Mouse (Mus musculus) CH12.LX (cell line): ENCODE measurements at regions not wholly inside any gene's neighbourhood (a gene's known extent, or its start where the extent isn't known, plus 50 kb on each side); places are given as distances from the start of the nearest gene placed in this dataset.

Experiments
- DNase-seq: peaks from one replicate; pipeline ENCODE4 v3.0.0-alpha.2; 2013; ENCODE audit errors: extremely low read depth
- H3K27ac ChIP-seq: 2 replicates; pipeline ENCODE4 v1.5.1; 2012; ENCODE audit warnings: low read depth, mild to moderate bottlenecking, control low read depth, moderate library complexity; ENCODE audit not compliant: insufficient read depth
- H3K27me3 ChIP-seq: replicated peaks from 2 replicates; pipeline ENCODE3; 2012; ENCODE audit warnings: inconsistent platforms
- H3K36me3 ChIP-seq, 2 experiments: replicated peaks in 1 of 2; 2 replicates each; pipeline versions ENCODE3 to v1.6.1; 2012; ENCODE audit warnings: inconsistent platforms in 1 of 2, low read length in 1 of 2, mild to moderate bottlenecking in 1 of 2, mixed read lengths in 1 of 2, moderate library complexity in 1 of 2; ENCODE audit not compliant: control insufficient read depth in 1 of 2, insufficient read depth in 1 of 2
- H3K4me1 ChIP-seq, 2 experiments: 2 replicates each; pipeline ENCODE4 v1.6.1; 2012; ENCODE audit warnings: inconsistent platforms in 1 of 2, moderate library complexity in 1 of 2; ENCODE audit not compliant: insufficient read depth in 2 of 2, control insufficient read depth in 1 of 2
- H3K4me2 ChIP-seq: 2 replicates; pipeline ENCODE4 v1.6.1; 2012; ENCODE audit warnings: low read depth, mild to moderate bottlenecking, control low read depth; ENCODE audit not compliant: poor library complexity, insufficient read depth, severe bottlenecking
- H3K4me3 ChIP-seq, 3 experiments: fragments of 150-350 bp in 1 of 3; sonication (generic) in 1 of 3; replicated peaks in 1 of 3; 2 replicates each; pipeline versions ENCODE3 to v1.5.1; 2011 to 2012; ENCODE audit warnings: low read depth in 2 of 3, low read length in 2 of 3, mild to moderate bottlenecking in 2 of 3, moderate library complexity in 2 of 3, control low read depth in 1 of 3, improper control_type of control experiment in 1 of 3, inconsistent platforms in 1 of 3, mixed read lengths in 1 of 3; ENCODE audit not compliant: poor library complexity in 1 of 3
- H3K79me2 ChIP-seq: replicated peaks from 2 replicates; pipeline ENCODE4 v1.6.1; 2012; ENCODE audit warnings: mild to moderate bottlenecking, moderate library complexity; ENCODE audit not compliant: control insufficient read depth, poor library complexity, insufficient read depth, severe bottlenecking; ENCODE audit errors: extremely low read depth
- H3K9ac ChIP-seq: 2 replicates; pipeline ENCODE4 v1.6.1; 2012; ENCODE audit warnings: low read depth, mild to moderate bottlenecking, control low read depth, moderate library complexity; ENCODE audit not compliant: insufficient read depth
- H3K9me3 ChIP-seq: replicated peaks from 2 replicates; pipeline ENCODE3; 2012; ENCODE audit warnings: low read length, inconsistent platforms, mixed read lengths
- CHD1 ChIP-seq: IDR thresholded peaks from 2 replicates; pipeline ENCODE4 v1.6.1; 2012; ENCODE audit warnings: low read depth, low read length, improper control_type of control experiment, inconsistent platforms
- CTCF ChIP-seq, 2 experiments: IDR thresholded peaks in 1 of 2; conservative IDR thresholded peaks in 1 of 2; 2 replicates each; pipeline ENCODE4 v1.5.1; 2011 to 2012; ENCODE audit warnings: low read depth in 2 of 2, low read length in 2 of 2, improper control_type of control experiment in 1 of 2, inconsistent platforms in 1 of 2, mild to moderate bottlenecking in 1 of 2, moderate library complexity in 1 of 2
- E2F4 ChIP-seq: IDR thresholded peaks from 2 replicates; pipeline ENCODE4 v1.6.1; 2011; ENCODE audit warnings: low read depth, low read length, improper control_type of control experiment; ENCODE audit not compliant: insufficient replicate concordance
- EP300 ChIP-seq: IDR thresholded peaks from 2 replicates; pipeline ENCODE4 v1.6.1; 2011; ENCODE audit warnings: low read length, improper control_type of control experiment
- ETS1 ChIP-seq: conservative IDR thresholded peaks from 2 replicates; pipeline ENCODE4 v1.6.1; 2012; ENCODE audit warnings: low read depth, mild to moderate bottlenecking, inconsistent platforms, low read length, improper control_type of control experiment, moderate library complexity
- JUND ChIP-seq: conservative IDR thresholded peaks from 2 replicates; pipeline ENCODE4 v1.6.1; 2011; ENCODE audit warnings: low read depth, low read length, improper control_type of control experiment
- MAX ChIP-seq: IDR thresholded peaks from 2 replicates; pipeline ENCODE4 v1.6.1; 2011; ENCODE audit warnings: low read length, improper control_type of control experiment
- MAZ ChIP-seq: IDR thresholded peaks from 2 replicates; pipeline ENCODE4 v1.6.1; 2012; ENCODE audit warnings: low read depth, mild to moderate bottlenecking, inconsistent platforms, low read length, improper control_type of control experiment, moderate library complexity
- MEF2A ChIP-seq: IDR thresholded peaks from 2 replicates; pipeline ENCODE4 v1.6.1; 2014; ENCODE audit warnings: low read depth, mild to moderate bottlenecking, inconsistent platforms, low read length, improper control_type of control experiment, borderline replicate concordance
- MXI1 ChIP-seq: IDR thresholded peaks from 2 replicates; pipeline ENCODE4 v1.6.1; 2011; ENCODE audit warnings: mild to moderate bottlenecking, low read depth, low read length, improper control_type of control experiment
- NRF1 ChIP-seq: IDR thresholded peaks from 2 replicates; pipeline ENCODE4 v1.6.1; 2014; ENCODE audit warnings: low read depth, mild to moderate bottlenecking, inconsistent platforms, low read length, improper control_type of control experiment, moderate library complexity
- PAX5 ChIP-seq: IDR thresholded peaks from 2 replicates; pipeline ENCODE4 v1.6.1; 2012; ENCODE audit warnings: low read length, inconsistent platforms, mixed read lengths
- SMC3 ChIP-seq: IDR thresholded peaks from 2 replicates; pipeline ENCODE4 v1.6.1; 2011; ENCODE audit warnings: low read depth, low read length, improper control_type of control experiment
- TBP ChIP-seq: conservative IDR thresholded peaks from 2 replicates; pipeline ENCODE4 v1.6.1; 2011; ENCODE audit warnings: low read depth, low read length, improper control_type of control experiment
- TCF12 ChIP-seq: IDR thresholded peaks from 2 replicates; pipeline ENCODE4 v1.6.1; 2014; ENCODE audit warnings: low read depth, mild to moderate bottlenecking, inconsistent platforms, low read length, improper control_type of control experiment
- USF2 ChIP-seq: conservative IDR thresholded peaks from 2 replicates; pipeline ENCODE4 v1.6.1; 2011; ENCODE audit warnings: low read depth, low read length, improper control_type of control experiment
- ZC3H11A ChIP-seq: IDR thresholded peaks from 2 replicates; pipeline ENCODE4 v1.6.1; 2012; ENCODE audit warnings: low read depth, mild to moderate bottlenecking, inconsistent platforms, low read length, improper control_type of control experiment
- ZKSCAN1 ChIP-seq: IDR thresholded peaks from 2 replicates; pipeline ENCODE4 v1.6.1; 2012; ENCODE audit warnings: low read depth, inconsistent platforms, low read length, improper control_type of control experiment, borderline replicate concordance
- ZMIZ1 ChIP-seq: IDR thresholded peaks from 2 replicates; pipeline ENCODE4 v1.6.1; 2012; ENCODE audit warnings: low read depth, mild to moderate bottlenecking, inconsistent platforms, low read length, improper control_type of control experiment
- ZNF384 ChIP-seq: IDR thresholded peaks from 2 replicates; pipeline ENCODE4 v1.6.1; 2012; ENCODE audit warnings: low read depth, low read length, improper control_type of control experiment, inconsistent platforms
- dilution Hi-C: fragments of 300-500 bp; cut with MboI; formaldehyde crosslinking; loops from 2 replicates; pipeline ENCODE4 v1.14.3; 2020; ENCODE audit warnings: low sequenced_read_pairs; ENCODE audit not compliant: extremely low pct_unique_long_range_greater_than_20kb, extremely low pct_ligation_motif_present
- in situ Hi-C: fragments of 300-500 bp; cut with MboI; formaldehyde crosslinking; loops from 3 replicates; pipeline ENCODE4 v1.14.3; 2019; ENCODE audit warnings: low sequenced_read_pairs, low pct_ligation_motif_present, low pct_unique_long_range_greater_than_20kb, mixed read lengths

DNA sequence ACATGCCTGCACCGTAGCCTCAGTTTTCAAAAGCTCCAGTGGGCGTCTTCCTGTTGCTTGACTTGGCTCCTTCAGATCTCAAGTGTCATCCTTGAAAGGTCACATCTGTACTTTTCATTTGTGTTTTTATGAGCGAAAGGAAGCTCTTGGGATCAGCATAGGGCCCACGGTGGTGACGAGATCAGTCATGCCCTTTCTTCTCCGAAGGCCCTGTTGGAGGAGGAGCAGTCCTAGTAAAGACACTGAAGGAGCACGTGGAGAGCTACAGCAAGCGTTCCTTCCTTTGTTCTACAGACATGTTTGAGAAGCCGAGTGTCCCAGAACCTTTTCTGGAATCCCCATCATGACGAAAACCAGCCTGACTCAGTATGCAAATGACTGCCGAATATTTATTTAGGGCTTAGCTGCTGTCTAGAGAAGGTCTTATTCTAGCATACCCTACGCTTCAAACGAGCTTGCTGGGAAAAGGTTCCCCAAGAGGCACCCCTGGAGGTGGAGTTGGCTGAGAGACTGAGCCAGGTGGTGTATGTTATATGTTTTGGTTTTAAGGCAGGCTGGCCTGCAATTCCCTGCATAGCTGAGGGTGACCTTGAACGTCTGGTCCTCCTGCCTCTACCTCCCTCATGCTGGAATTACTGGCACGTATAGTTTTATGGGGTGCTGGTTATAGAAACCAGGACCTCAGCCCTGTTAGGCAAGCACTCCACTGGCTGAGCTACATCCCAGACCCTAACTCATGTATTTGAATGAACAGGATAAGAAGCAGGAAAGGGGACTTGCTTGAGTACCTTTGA lies 285.1 kb upstream of the Cdh5 start:
- Histone ChIP-seq H3K4me3 (no peak overlapping the region), H3K36me3 (no peaks in the 10 kb centered on the region), H3K9ac (no peak overlapping the region), H3K27me3 (no peaks in the 10 kb centered on the region), H3K9me3 (no peaks in the 10 kb centered on the region), H3K4me2 (peak overlapping the region; percentile 16; the same call in 1 of the 2 replicates), H3K27ac (no peak overlapping the region), H3K79me2 (no peaks in the 10 kb centered on the region), H3K4me1 (peaks cover 0 to 21% of the 10 kb centered on the region in 2 experiments; a peak in 2 of 4 replicates)
- in situ Hi-C loops (no loop called here), dilution Hi-C loops (no loop called here)
- peak; percentile 31 for DNase-seq
- TF ChIP-seq MAX (peak; percentile 47; the same call in 1 of the 2 replicates), EP300 (no peak)

DNA sequence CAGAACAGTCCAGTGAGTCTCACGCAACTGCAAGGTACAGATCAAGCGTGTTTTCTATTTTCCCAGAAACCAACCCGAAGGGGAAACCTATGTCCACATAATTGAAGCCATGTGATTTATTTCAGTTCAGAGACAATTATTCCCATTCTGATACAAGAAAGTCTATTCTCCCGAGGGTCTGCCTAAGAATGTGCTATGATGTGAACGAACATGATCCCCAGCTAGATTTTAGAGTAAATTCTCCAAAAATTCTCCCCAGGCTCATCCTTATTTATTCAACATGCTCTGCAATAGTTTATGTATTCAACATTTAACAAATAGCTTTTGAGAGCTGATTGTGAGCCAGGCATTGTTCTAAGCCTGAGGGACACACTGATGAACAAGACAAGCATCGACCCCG lies 277.9 kb upstream of the Cdh5 start:
- Histone ChIP-seq H3K27ac (no peak overlapping the region), H3K79me2 (no peaks in the 10 kb centered on the region), H3K27me3 (no peaks in the 10 kb centered on the region), H3K4me1 (no peaks in the 10 kb centered on the region), H3K4me3 (no peak overlapping the region), H3K4me2 (no peak overlapping the region), H3K9ac (no peak overlapping the region), H3K36me3 (no peaks in the 10 kb centered on the region), H3K9me3 (no peaks in the 10 kb centered on the region)
- TF ChIP-seq JUND (no peak), ZC3H11A (no peak), MAZ (no peak), PAX5 (no peak), SMC3 (no peak), ZMIZ1 (no peak), CHD1 (no peak)
- no peak for DNase-seq
- in situ Hi-C loops (no loop called here), dilution Hi-C loops (no loop called here)

GRCm38 (mm10) chr8:103824747-103825146 lies 276.7 kb upstream of the Cdh5 start:
- Histone ChIP-seq H3K36me3 (no peaks in the 10 kb centered on the region), H3K4me1 (no peaks in the 10 kb centered on the region), H3K4me2 (no peak overlapping the region), H3K9ac (no peak overlapping the region), H3K79me2 (no peaks in the 10 kb centered on the region), H3K9me3 (no peaks in the 10 kb centered on the region), H3K27me3 (no peaks in the 10 kb centered on the region), H3K27ac (no peak overlapping the region), H3K4me3 (no peak overlapping the region)
- in situ Hi-C loops (no loop called here), dilution Hi-C loops (no loop called here)
- no peak for DNase-seq
- TF ChIP-seq MAZ = no peak
- no peak for TF ChIP-seq SMC3
- TF ChIP-seq ZNF384 = no peak
- no peak for TF ChIP-seq MEF2A
- no peak for TF ChIP-seq E2F4
- no peak for TF ChIP-seq MXI1
- TF ChIP-seq ZKSCAN1 = no peak
- TF ChIP-seq NRF1 = no peak
- TF ChIP-seq JUND = no peak
- TF ChIP-seq MAX = no peak
- no peak for TF ChIP-seq PAX5
- TF ChIP-seq TCF12 = no peak
- TF ChIP-seq ZMIZ1 = no peak
- TF ChIP-seq CHD1 = no peak
- TF ChIP-seq ETS1 = no peak
- no peak for TF ChIP-seq TBP
- TF ChIP-seq CTCF (conservative IDR thresholded peaks at IDR 0.05 in 1 of 2, IDR thresholded peaks at IDR 0.05 in 1 of 2; ENCODE audit: low read depth in 2 of 2, low read length in 2 of 2) = no peak
- no peak for TF ChIP-seq USF2
